Mouse (Mus musculus) urinary bladder, adult 2 months (tissue): ENCODE measurements around the gene Rhcg. TPM values are rescaled to one million over a fixed set of nuclear protein-coding genes. Genes with fewer than 3 reads are reported as not detected.

ENCODE experiments used
- DNase-seq: peaks from one replicate; pipeline ENCODE4 v3.0.0; 2022; ENCODE audit warnings: low spot score
- polyA plus RNA-seq: library from polyadenylated mRNA; depleted of rRNA; stranded (reverse); fragments of >200 nt; gene quantifications from 2 replicates; pipeline ENCODE4 v1.2.3, GENCODE M21; 2012; rRNA removed

The Rhcg gene
- not detected in 2 replicates for polyA plus RNA-seq

GRCm38 (mm10) chr7:79617418-79617817 lies at the start of gene Rhcg:
Gene Rhcg, minus strand, starts transcription at chr7:79617657.
- no peak for DNase-seq

GRCm38 (mm10) chr7:79666690-79667089 lies 49.2 kb upstream of the Rhcg start:
- DNase-seq: no peak

GRCm38 (mm10) chr7:79661253-79661890 lies 43.9 kb upstream of the Rhcg start:
- DNase-seq: no peak

GRCm38 (mm10) chr7:79660291-79661150 lies 43.1 kb upstream of the Rhcg start:
- DNase-seq: no peak

- peak; percentile 70 for DNase-seq
Observed at GRCm38 (mm10) chr7:79659578-79660290, 42.3 kb upstream of the Rhcg start, which contains the start of gene Ticrr. Gene Ticrr, plus strand, starts transcription at chr7:79660196.

GRCm38 (mm10) chr7:79654586-79654985 lies 37.1 kb upstream of the Rhcg start:
- DNase-seq: no peak

- no peak for DNase-seq
Observed at GRCm38 (mm10) chr7:79654185-79654584, 36.7 kb upstream of the Rhcg start.

- no peak for DNase-seq
Observed at GRCm38 (mm10) chr7:79649005-79649404, 31.5 kb upstream of the Rhcg start.

- DNase-seq: no peak
Observed at GRCm38 (mm10) chr7:79647233-79647632, 29.8 kb upstream of the Rhcg start.

GRCm38 (mm10) chr7:79631773-79632348 lies 14.4 kb upstream of the Rhcg start:
- no peak for DNase-seq

- no peak for DNase-seq
Observed at GRCm38 (mm10) chr7:79628271-79628913, 10.9 kb upstream of the Rhcg start.

GRCm38 (mm10) chr7:79626170-79626569 lies 8.7 kb upstream of the Rhcg start:
- DNase-seq: no peak

- no peak for DNase-seq
Observed at GRCm38 (mm10) chr7:79623086-79623485, 5.6 kb upstream of the Rhcg start.

GRCm38 (mm10) chr7:79619493-79619892 lies 2.0 kb upstream of the Rhcg start:
- no peak for DNase-seq

- DNase-seq: no peak
Observed at GRCm38 (mm10) chr7:79615941-79616340, 1.5 kb downstream of the Rhcg start.

GRCm38 (mm10) chr7:79615008-79615407 lies 2.4 kb downstream of the Rhcg start:
- DNase-seq: no peak

GRCm38 (mm10) chr7:79613314-79613713 lies 4.1 kb downstream of the Rhcg start:
- DNase-seq: no peak

GRCm38 (mm10) chr7:79612783-79613182 lies 4.7 kb downstream of the Rhcg start:
- DNase-seq: no peak

- no peak for DNase-seq
Observed at GRCm38 (mm10) chr7:79611901-79612300, 5.6 kb downstream of the Rhcg start.

- DNase-seq: no peak
Observed at GRCm38 (mm10) chr7:79607263-79607921, 10.1 kb downstream of the Rhcg start.

GRCm38 (mm10) chr7:79606766-79607165 lies 10.7 kb downstream of the Rhcg start:
- DNase-seq: no peak
